Mouse (Mus musculus) E14TG2a.4 (cell line): Measurements from ENCODE around the gene Shc1.

ENCODE experiments used
- CTCF ChIP-seq: conservative IDR thresholded peaks from 2 replicates; pipeline ENCODE4 v1.5.1; 2014; ENCODE audit warnings: low read length
- NANOG ChIP-seq: IDR thresholded peaks from 2 replicates; pipeline ENCODE4 v1.6.1; 2014; ENCODE audit warnings: borderline replicate concordance, low read length, mixed read lengths
- POU5F1 ChIP-seq: IDR thresholded peaks from 2 replicates; pipeline ENCODE4 v1.6.1; 2014; ENCODE audit warnings: low read length, borderline replicate concordance

DNA sequence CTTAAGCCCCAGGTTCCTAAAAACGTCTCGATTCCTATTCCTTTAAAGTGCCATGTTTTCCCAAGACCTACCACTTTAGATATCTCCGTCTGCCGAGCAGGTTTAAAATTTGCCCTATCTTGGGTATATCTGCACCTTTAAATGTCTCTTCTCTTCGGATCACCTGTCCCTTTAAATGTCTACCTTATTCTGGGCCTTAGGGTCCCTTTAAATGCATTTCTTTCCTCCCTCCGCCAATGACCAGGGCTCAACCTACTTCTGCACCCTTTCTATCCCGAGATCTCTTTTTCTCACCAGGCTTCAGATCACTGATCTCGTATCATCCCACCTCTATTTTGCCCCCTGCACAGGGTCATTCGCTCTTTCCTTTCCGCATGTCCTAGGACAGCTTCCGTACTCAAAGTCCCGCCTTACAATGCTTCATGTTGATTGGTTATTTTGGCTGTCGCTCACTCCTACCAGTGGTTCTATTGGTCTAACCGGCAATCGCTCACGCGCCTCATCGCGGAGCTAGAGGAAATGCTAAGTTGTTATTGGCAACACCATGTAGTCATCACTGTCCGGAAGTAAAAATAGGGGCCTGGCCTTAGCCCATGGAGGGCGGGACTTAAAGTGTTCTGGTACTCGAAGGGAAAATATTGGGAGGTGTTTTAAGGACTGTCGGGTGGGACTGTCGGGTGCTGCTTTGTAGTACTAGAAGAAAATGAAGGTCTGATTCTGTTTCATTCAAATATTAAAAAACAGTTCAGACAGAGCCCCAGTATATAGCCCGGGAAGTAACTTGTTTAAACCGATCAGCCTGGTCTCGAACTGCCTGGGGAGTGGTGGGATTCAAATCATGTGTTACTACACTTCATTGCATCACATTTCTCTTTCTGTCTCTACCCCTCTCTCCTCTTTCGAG is 6.5 kb upstream of the Shc1 start, which contains the start of gene Flad1:
- no peak for TF ChIP-seq CTCF
- no peak for TF ChIP-seq POU5F1
- no peak for TF ChIP-seq NANOG
